ENCODE assay signal across 10 mouse cellular contexts in the genomic region with DNA sequence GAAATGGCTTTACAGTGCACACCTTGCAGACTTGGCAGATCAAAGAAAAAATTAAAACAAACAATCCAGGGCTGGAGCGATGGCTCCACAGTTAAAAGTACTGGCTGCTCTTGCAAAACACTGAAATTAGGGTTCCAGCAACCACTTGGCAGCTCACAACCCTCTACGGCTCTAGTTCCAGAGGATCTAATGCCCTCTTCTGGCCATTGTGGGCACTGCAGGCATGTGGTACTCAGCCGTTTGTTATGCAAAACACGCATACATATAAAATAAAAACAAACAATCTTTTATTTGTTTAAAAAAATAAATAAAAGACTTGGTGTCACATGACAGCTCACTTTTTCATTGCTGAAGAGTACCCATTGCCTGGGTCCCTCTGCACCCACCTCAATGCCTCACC. TPM values are rescaled to one million over a fixed set of nuclear protein-coding genes. Genes with fewer than 3 reads are reported as not detected.
DNase-seq lines count a peak whose midpoint lies in the region; ATAC-seq lines count a peak whose summit lies in the region.
"Had no signal": no experiment of that assay in that cellular context is flagged by ENCODE, and none has a peak within 500 bp of the region (broad histone marks: within the 10 kb centered on the region; RNA-seq: fewer than 3 reads in every experiment).

No protein-coding gene starts in this region.

- 20% methylated on average over 4 of the region's 4 CpGs for WGBS in hindbrain, embryonic 14.5 days
- 18% methylated on average over 4 of the region's 4 CpGs for WGBS in hindbrain, embryonic 12.5 days
- 20% methylated on average over 4 of the region's 4 CpGs for WGBS in embryonic facial prominence, embryonic 11.5 days
- WGBS in intestine, embryonic 16.5 days = 23% methylated on average over 4 of the region's 4 CpGs
- 21% methylated on average over 4 of the region's 4 CpGs for WGBS in limb, embryonic 10.5 days

- H3K9ac ChIP-seq in hindbrain, embryonic 14.5 days = no peak overlapping the region
- no peak overlapping the region for H3K9ac ChIP-seq in hindbrain, embryonic 12.5 days
- no peak overlapping the region for H3K9ac ChIP-seq in embryonic facial prominence, embryonic 11.5 days (replicated peaks; ENCODE audit: low read length)
- no peak overlapping the region for H3K9ac ChIP-seq in intestine, embryonic 16.5 days (ENCODE audit: low read depth, low read length)
- H3K9ac ChIP-seq: stomach, embryonic 15.5 days had no signal

- H3K4me3 ChIP-seq in hindbrain, embryonic 14.5 days (replicated peaks; ENCODE audit: low read length) = no peak overlapping the region
- no peak overlapping the region for H3K4me3 ChIP-seq in hindbrain, embryonic 12.5 days
- no peak overlapping the region for H3K4me3 ChIP-seq in embryonic facial prominence, embryonic 11.5 days (ENCODE audit: low read depth, low read length)
- H3K4me3 ChIP-seq in intestine, embryonic 16.5 days (ENCODE audit: low read length) = no peak overlapping the region
- no peak overlapping the region for H3K4me3 ChIP-seq in limb, embryonic 10.5 days
- H3K4me3 ChIP-seq: stomach, embryonic 15.5 days had no signal

- H3K27ac ChIP-seq in hindbrain, embryonic 14.5 days = no peak overlapping the region
- H3K27ac ChIP-seq in hindbrain, embryonic 12.5 days = no peak overlapping the region
- no peak overlapping the region for H3K27ac ChIP-seq in embryonic facial prominence, embryonic 11.5 days (replicated peaks; ENCODE audit: low read depth, low read length)
- H3K27ac ChIP-seq in intestine, embryonic 16.5 days (ENCODE audit: low read length) = no peak overlapping the region
- no peak overlapping the region for H3K27ac ChIP-seq in limb, embryonic 10.5 days
- H3K27ac ChIP-seq: stomach, embryonic 15.5 days had no signal

- ATAC-seq in hindbrain, embryonic 14.5 days (ENCODE audit: low FRiP score) = no peak
- no peak for ATAC-seq in hindbrain, embryonic 12.5 days (ENCODE audit: low FRiP score)
- ATAC-seq in embryonic facial prominence, embryonic 11.5 days (replicated peaks; ENCODE audit: insufficient number of reproducible peaks, low FRiP score, low TSS enrichment, low read depth) = no peak
- 0 out of 2 replicates have a peak, but pooled peaks have one; percentile 30 for ATAC-seq in intestine, embryonic 16.5 days
- ATAC-seq in neutrophil, adult 5-6 weeks (ENCODE audit: extremely low read depth, insufficient number of reproducible peaks, low FRiP score, poor library complexity, severe bottlenecking) = peak; percentile 59; the same call in 1 of the 2 replicates

- peaks cover 4% of the 10 kb centered on the region; the same call in 1 of the 2 replicates for H3K27me3 ChIP-seq in hindbrain, embryonic 14.5 days (ENCODE audit: control insufficient read depth, insufficient read depth, low read length)
- peaks cover 14% of the 10 kb centered on the region for H3K27me3 ChIP-seq in hindbrain, embryonic 12.5 days
- no peaks in the 10 kb centered on the region for H3K27me3 ChIP-seq in embryonic facial prominence, embryonic 11.5 days (ENCODE audit: control insufficient read depth, insufficient read depth, low read length)
- no peaks in the 10 kb centered on the region for H3K27me3 ChIP-seq in intestine, embryonic 16.5 days (replicated peaks; ENCODE audit: control insufficient read depth, insufficient read depth, low read length)
- H3K27me3 ChIP-seq in limb, embryonic 10.5 days (ENCODE audit: low read depth, poor library complexity, severe bottlenecking) = peaks cover 14% of the 10 kb centered on the region; the same call in 1 of the 2 replicates
- H3K27me3 ChIP-seq: stomach, embryonic 15.5 days had no signal

- no peak overlapping the region for H3K4me2 ChIP-seq in hindbrain, embryonic 14.5 days (replicated peaks)
- H3K4me2 ChIP-seq in hindbrain, embryonic 12.5 days (replicated peaks) = no peak overlapping the region
- H3K4me2 ChIP-seq in embryonic facial prominence, embryonic 11.5 days (ENCODE audit: low read depth, low read length) = no peak overlapping the region
- H3K4me2 ChIP-seq in intestine, embryonic 16.5 days (ENCODE audit: low read depth, low read length) = peak overlapping the region; percentile 27; the same call in 1 of the 2 replicates
- H3K4me2 ChIP-seq: stomach, embryonic 15.5 days had no signal

- no peaks in the 10 kb centered on the region for H3K36me3 ChIP-seq in hindbrain, embryonic 14.5 days (replicated peaks; ENCODE audit: control insufficient read depth, insufficient read depth)
- H3K36me3 ChIP-seq in hindbrain, embryonic 12.5 days = no peaks in the 10 kb centered on the region
- no peaks in the 10 kb centered on the region for H3K36me3 ChIP-seq in embryonic facial prominence, embryonic 11.5 days (replicated peaks; ENCODE audit: control insufficient read depth, insufficient read depth, low read depth, low read length)
- no peaks in the 10 kb centered on the region for H3K36me3 ChIP-seq in intestine, embryonic 16.5 days (ENCODE audit: control insufficient read depth, insufficient read depth, low read length)
- no peaks in the 10 kb centered on the region for H3K36me3 ChIP-seq in limb, embryonic 10.5 days
- H3K36me3 ChIP-seq: stomach, embryonic 15.5 days had no signal

- no peaks in the 10 kb centered on the region for H3K4me1 ChIP-seq in hindbrain, embryonic 14.5 days (replicated peaks; ENCODE audit: control insufficient read depth, insufficient read depth, low read length)
- no peaks in the 10 kb centered on the region for H3K4me1 ChIP-seq in hindbrain, embryonic 12.5 days
- H3K4me1 ChIP-seq in embryonic facial prominence, embryonic 11.5 days (ENCODE audit: control insufficient read depth, insufficient read depth, low read length) = no peaks in the 10 kb centered on the region
- H3K4me1 ChIP-seq in intestine, embryonic 16.5 days (ENCODE audit: control insufficient read depth, insufficient read depth, low read length) = peaks cover 3% of the 10 kb centered on the region; the same call in 1 of the 2 replicates
- H3K4me1 ChIP-seq in limb, embryonic 10.5 days = no peaks in the 10 kb centered on the region
- H3K4me1 ChIP-seq: stomach, embryonic 15.5 days had no signal

- H3K9me3 ChIP-seq in hindbrain, embryonic 14.5 days (ENCODE audit: control insufficient read depth, low read length) = no peaks in the 10 kb centered on the region
- H3K9me3 ChIP-seq in hindbrain, embryonic 12.5 days (replicated peaks) = no peaks in the 10 kb centered on the region
- H3K9me3 ChIP-seq in embryonic facial prominence, embryonic 11.5 days (replicated peaks; ENCODE audit: control insufficient read depth, low read length) = no peaks in the 10 kb centered on the region
- H3K9me3 ChIP-seq in intestine, embryonic 16.5 days (ENCODE audit: control insufficient read depth, low read length) = no peaks in the 10 kb centered on the region
- H3K9me3 ChIP-seq in limb, embryonic 10.5 days (replicated peaks) = no peaks in the 10 kb centered on the region
- H3K9me3 ChIP-seq: stomach, embryonic 15.5 days had no signal

- DNase-seq in hindbrain, embryonic 14.5 days (ENCODE audit: low spot score) = peak; percentile 82
- DNase-seq in adrenal gland, postnatal 25 days = peak; percentile 80
- peak; percentile 80 for DNase-seq in embryonic facial prominence, embryonic 11.5 days (ENCODE audit: low spot score)
- peak; percentile 80 for DNase-seq in limb, embryonic 10.5 days (ENCODE audit: low spot score)
- DNase-seq in thymus, postnatal 0 days (ENCODE audit: low spot score) = peak; percentile 74

RNA-seq across cellular contexts. Expression of gene Prodh2, which starts 0.7 kb away (rescaled TPM):
- 0.48 TPM in 1 of 2 replicates, not detected in the other for polyA plus RNA-seq in hindbrain, embryonic 14.5 days (2014; fragmentation: Nextera tagmentation; extraction: Ambion mirVana)
- polyA plus RNA-seq in hindbrain, embryonic 12.5 days (2016; fragmentation: Nextera tagmentation; extraction: Ambion mirVana) = not detected in 2 replicates
- total RNA-seq in adrenal gland, postnatal 25 days (2021) = 1.6 TPM in 1 of 2 replicates, not detected in the other
- polyA plus RNA-seq in embryonic facial prominence, embryonic 11.5 days (2014; fragmentation: Nextera tagmentation; extraction: Ambion mirVana) = not detected in 2 replicates
- 9.9 and 13.0 TPM in 2 replicates for polyA plus RNA-seq in intestine, embryonic 16.5 days (2015; fragmentation: Nextera tagmentation; extraction: Ambion mirVana)
- polyA plus RNA-seq in limb, embryonic 10.5 days (2016; fragmentation: Nextera tagmentation; extraction: Ambion mirVana) = not detected in 2 replicates
- not detected in 2 replicates for total RNA-seq in neutrophil, adult 5-6 weeks (2017)
- not detected in 2 replicates for polyA plus RNA-seq in thymus, postnatal 0 days (2015; fragmentation: Nextera tagmentation; extraction: Ambion mirVana)

RNA-seq across cellular contexts. Expression of gene Nphs1, which starts 34.6 kb away (rescaled TPM):
- 0.54 and 0.83 TPM in 2 replicates for polyA plus RNA-seq in hindbrain, embryonic 14.5 days (2014; fragmentation: Nextera tagmentation; extraction: Ambion mirVana)
- 3.8 and 5.2 TPM in 2 replicates for polyA plus RNA-seq in hindbrain, embryonic 12.5 days (2016; fragmentation: Nextera tagmentation; extraction: Ambion mirVana)
- total RNA-seq in adrenal gland, postnatal 25 days (2021) = not detected in 2 replicates
- 0.36 TPM in 1 of 2 replicates, not detected in the other for polyA plus RNA-seq in embryonic facial prominence, embryonic 11.5 days (2014; fragmentation: Nextera tagmentation; extraction: Ambion mirVana)
- 0.94 and 1.8 TPM in 2 replicates for polyA plus RNA-seq in intestine, embryonic 16.5 days (2015; fragmentation: Nextera tagmentation; extraction: Ambion mirVana)
- polyA plus RNA-seq in limb, embryonic 10.5 days (2016; fragmentation: Nextera tagmentation; extraction: Ambion mirVana) = not detected in 2 replicates
- total RNA-seq in neutrophil, adult 5-6 weeks (2017) = not detected in 2 replicates
- 0.29 and 0.46 TPM in 2 replicates for polyA plus RNA-seq in thymus, postnatal 0 days (2015; fragmentation: Nextera tagmentation; extraction: Ambion mirVana)
- polyA plus RNA-seq: erythroblast, embryonic 14.5 days had no signal

RNA-seq across cellular contexts. Expression of gene Kirrel2, which starts 35.3 kb away (rescaled TPM):
- 1.8 and 2.4 TPM in 2 replicates for polyA plus RNA-seq in hindbrain, embryonic 14.5 days (2014; fragmentation: Nextera tagmentation; extraction: Ambion mirVana)
- polyA plus RNA-seq in hindbrain, embryonic 12.5 days (2016; fragmentation: Nextera tagmentation; extraction: Ambion mirVana) = 16.1 and 23.9 TPM in 2 replicates
- not detected in 2 replicates for total RNA-seq in adrenal gland, postnatal 25 days (2021)
- 0.45 and 0.84 TPM in 2 replicates for polyA plus RNA-seq in embryonic facial prominence, embryonic 11.5 days (2014; fragmentation: Nextera tagmentation; extraction: Ambion mirVana)
- 1.0 and 1.1 TPM in 2 replicates for polyA plus RNA-seq in intestine, embryonic 16.5 days (2015; fragmentation: Nextera tagmentation; extraction: Ambion mirVana)
- not detected in 2 replicates for polyA plus RNA-seq in limb, embryonic 10.5 days (2016; fragmentation: Nextera tagmentation; extraction: Ambion mirVana)
- not detected in 2 replicates for total RNA-seq in neutrophil, adult 5-6 weeks (2017)
- 0.10 and 0.17 TPM in 2 replicates for polyA plus RNA-seq in thymus, postnatal 0 days (2015; fragmentation: Nextera tagmentation; extraction: Ambion mirVana)

RNA-seq across cellular contexts. Expression of gene Arhgap33, which starts 42.1 kb away (rescaled TPM):
- polyA plus RNA-seq in hindbrain, embryonic 14.5 days (2014; fragmentation: Nextera tagmentation; extraction: Ambion mirVana) = 112 TPM in 2 replicates
- polyA plus RNA-seq in hindbrain, embryonic 12.5 days (2016; fragmentation: Nextera tagmentation; extraction: Ambion mirVana) = 88.6 and 98.9 TPM in 2 replicates
- total RNA-seq in adrenal gland, postnatal 25 days (2021) = 5.6 and 7.4 TPM in 2 replicates
- polyA plus RNA-seq in embryonic facial prominence, embryonic 11.5 days (2014; fragmentation: Nextera tagmentation; extraction: Ambion mirVana) = 11.5 and 14.7 TPM in 2 replicates
- 5.6 and 6.4 TPM in 2 replicates for polyA plus RNA-seq in intestine, embryonic 16.5 days (2015; fragmentation: Nextera tagmentation; extraction: Ambion mirVana)
- polyA plus RNA-seq in limb, embryonic 10.5 days (2016; fragmentation: Nextera tagmentation; extraction: Ambion mirVana) = 14.0 and 17.1 TPM in 2 replicates
- total RNA-seq in neutrophil, adult 5-6 weeks (2017) = 0.70 and 7.5 TPM in 2 replicates
- 3.6 and 4.6 TPM in 2 replicates for polyA plus RNA-seq in thymus, postnatal 0 days (2015; fragmentation: Nextera tagmentation; extraction: Ambion mirVana)

RNA-seq across cellular contexts. Expression of gene Aplp1, which starts 47.4 kb away (rescaled TPM):
- 690 and 752 TPM in 2 replicates for polyA plus RNA-seq in hindbrain, embryonic 14.5 days (2014; fragmentation: Nextera tagmentation; extraction: Ambion mirVana)
- polyA plus RNA-seq in hindbrain, embryonic 12.5 days (2016; fragmentation: Nextera tagmentation; extraction: Ambion mirVana) = 348 and 365 TPM in 2 replicates
- total RNA-seq in adrenal gland, postnatal 25 days (2021) = 19.6 and 29.9 TPM in 2 replicates
- 40.2 and 45.4 TPM in 2 replicates for polyA plus RNA-seq in embryonic facial prominence, embryonic 11.5 days (2014; fragmentation: Nextera tagmentation; extraction: Ambion mirVana)
- polyA plus RNA-seq in intestine, embryonic 16.5 days (2015; fragmentation: Nextera tagmentation; extraction: Ambion mirVana) = 32.4 and 33.3 TPM in 2 replicates
- polyA plus RNA-seq in limb, embryonic 10.5 days (2016; fragmentation: Nextera tagmentation; extraction: Ambion mirVana) = 8.4 and 13.4 TPM in 2 replicates
- total RNA-seq in neutrophil, adult 5-6 weeks (2017) = 0.98 TPM in 1 of 2 replicates, not detected in the other
- 1.3 and 2.8 TPM in 2 replicates for polyA plus RNA-seq in thymus, postnatal 0 days (2015; fragmentation: Nextera tagmentation; extraction: Ambion mirVana)

Comparison
In these comparisons a context has a peak if more than half of its experiments do, and no peak if none do; other contexts are left out.
1. ATAC-seq: peak in intestine, embryonic 16.5 days (single experiment) and neutrophil, adult 5-6 weeks (single experiment); none in hindbrain, embryonic 14.5 days (single experiment), hindbrain, embryonic 12.5 days (single experiment) and embryonic facial prominence, embryonic 11.5 days (single experiment).
2. Peak in every context shown above with its lines, with median percentiles within 50 percentile points of each other: DNase-seq.